Mouse (Mus musculus) adrenal gland, postnatal 4 days (tissue): Measurements from ENCODE around the gene Isca1. TPM values are rescaled to one million over a fixed set of nuclear protein-coding genes. Genes with fewer than 3 reads are reported as not detected.

ENCODE experiments used
- total RNA-seq, 2 experiments: library from RNA; stranded (reverse); gene quantifications; 2 replicates each; pipeline ENCODE4 v1.2.3; 2021

The Isca1 gene
- total RNA-seq, 2 experiments from 2014 or later, result 79.6 to 83.9 TPM

Other genes starting within 250 kb of the Isca1 start
- 10 to 100 TPM; 44.2 to 44.3 TPM for gene Agtpbp1, start 184.6 kb downstream of the Isca1 start, total RNA-seq
- gene Naa35, start 184.6 kb downstream of the Isca1 start, total RNA-seq, result 10 to 100 TPM; 67.8 to 74.0 TPM
- 10 to 100 TPM; 18.5 to 22.7 TPM for gene Golm1, start 94.0 kb downstream of the Isca1 start, total RNA-seq
- not detected for gene 4921517D22Rik, start 75.7 kb downstream of the Isca1 start, total RNA-seq
- not detected for gene Spata31d1a, start 59.5 kb downstream of the Isca1 start, total RNA-seq
- not detected for gene Spata31d1b, start 57.5 kb downstream of the Isca1 start, total RNA-seq
- gene Spata31d1d, start 38.1 kb downstream of the Isca1 start, total RNA-seq, result not detected
- under 1 TPM in 1 of 2 experiments, not detected in 1; 0.81 TPM for gene 1700014D04Rik, start 23.1 kb downstream of the Isca1 start, total RNA-seq
- gene Gm49354, start 12.4 kb upstream of the Isca1 start, total RNA-seq, result not detected
- 10 to 100 TPM; 78.2 to 91.7 TPM for gene Tut7, start 53.3 kb upstream of the Isca1 start, total RNA-seq